Mouse (Mus musculus) CD4-positive, CD25-positive, alpha-beta regulatory T cell (primary cell): ENCODE data around the gene Nos3. TPM values are rescaled to one million over a fixed set of nuclear protein-coding genes. Genes with fewer than 3 reads are reported as not detected.

Source experiments
- polyA plus RNA-seq: library from polyadenylated mRNA; unstranded; fragments of 100-300 nt; shearing (Covaris generic); gene quantifications from one replicate; pipeline ENCODE4 v1.2.1, GENCODE M21; 2017

Gene Nos3
- polyA plus RNA-seq: 0.23 TPM

DNA sequence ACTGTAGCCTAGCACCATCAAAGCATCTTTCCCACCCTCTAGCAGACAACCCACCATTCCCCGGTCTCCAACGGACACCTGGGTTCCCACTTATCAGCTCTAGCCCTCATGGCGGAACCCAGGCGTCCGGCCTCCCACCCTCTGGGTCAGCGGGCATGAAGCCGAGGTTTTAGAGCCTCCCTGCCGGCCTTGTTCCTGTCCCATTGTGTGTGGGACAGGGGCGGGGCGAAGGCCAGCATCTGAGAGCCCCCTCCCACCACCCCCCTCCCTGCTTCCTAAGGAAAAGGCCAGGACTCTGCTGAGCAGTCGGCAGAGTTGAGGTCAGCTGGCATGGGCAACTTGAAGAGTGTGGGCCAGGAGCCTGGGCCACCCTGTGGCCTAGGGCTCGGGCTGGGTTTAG is at the start of gene Nos3:
Nos3 (plus strand) TSS at position 303 of the 400 bp plus-strand sequence.

DNA sequence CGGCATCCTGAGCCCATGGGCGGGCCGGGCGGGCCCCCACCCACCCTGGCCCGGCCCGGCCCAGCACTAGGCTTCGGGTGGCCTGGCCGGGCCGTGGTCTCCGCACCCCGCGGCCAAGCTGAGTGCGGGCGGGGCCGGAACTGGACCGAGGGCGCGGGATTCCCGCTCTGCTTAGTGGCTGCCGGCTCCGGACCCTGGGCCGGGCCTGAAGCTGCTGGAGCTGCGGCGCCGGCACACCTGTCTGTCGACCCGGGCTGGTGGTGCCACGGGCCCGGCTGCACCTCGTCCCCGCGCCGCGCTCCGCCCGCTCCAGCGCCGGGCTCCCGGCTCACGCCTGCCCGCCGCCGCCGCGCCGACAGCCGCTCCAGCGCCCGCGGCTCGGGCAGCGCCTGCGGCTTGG is 13.3 kb upstream of the Nos3 start, which contains the start of gene Kcnh2:
Kcnh2 (minus strand) TSS at position 327 of the 400 bp plus-strand sequence.

DNA sequence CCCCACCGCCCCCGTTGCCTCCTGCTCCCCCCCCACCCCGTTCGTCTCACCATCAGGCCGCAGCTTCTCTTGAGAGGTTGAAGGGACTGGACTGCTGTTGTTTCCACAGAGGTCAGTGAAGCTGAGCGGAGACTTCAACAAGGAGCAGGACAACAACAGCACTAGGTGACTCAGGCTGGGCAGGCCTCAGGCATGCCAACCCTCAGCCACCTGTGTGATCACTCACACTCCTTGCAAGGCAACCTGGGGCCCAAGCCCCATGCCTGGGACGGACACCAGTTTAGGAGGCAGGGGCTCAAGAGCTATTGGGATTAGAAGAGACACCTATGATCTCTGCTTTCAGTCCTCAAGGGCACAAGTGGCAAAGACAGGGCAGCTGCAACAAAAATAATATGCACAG is 27.3 kb downstream of the Nos3 start, which contains the start of gene Atg9b:
Atg9b (minus strand) TSS at position 280 of the 400 bp plus-strand sequence.

DNA sequence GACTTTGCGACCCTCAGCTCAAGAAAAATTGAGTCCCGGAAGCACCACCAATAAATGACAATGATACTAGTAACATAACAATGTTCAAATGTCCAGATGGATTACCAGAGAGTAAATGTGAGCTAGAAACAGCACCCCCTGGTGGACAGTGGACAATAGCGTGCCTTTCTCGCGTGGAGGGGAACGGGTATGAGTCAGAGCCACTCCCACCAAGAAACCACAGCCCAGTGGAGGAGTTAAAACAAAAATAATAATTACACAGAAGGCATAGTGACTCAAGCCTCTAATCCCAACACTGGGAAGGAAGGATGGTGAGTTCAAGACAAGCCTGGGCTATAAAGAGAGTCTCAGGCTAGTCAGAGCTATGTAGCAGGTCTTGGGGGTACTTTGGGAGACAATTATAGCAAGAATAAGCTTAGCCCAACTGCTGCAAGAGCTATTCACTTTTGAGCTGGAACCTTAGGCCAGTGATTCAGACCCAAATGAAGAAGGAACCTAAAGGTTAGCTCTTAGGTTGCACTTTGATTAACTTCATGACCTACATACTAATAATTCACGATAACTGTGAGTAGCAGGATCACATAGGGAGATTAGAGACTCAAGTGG is 28.9 kb downstream of the Nos3 start, which contains the start of gene Abcb8:
Abcb8 (plus strand) TSS at position 272 of the 606 bp plus-strand sequence.

DNA sequence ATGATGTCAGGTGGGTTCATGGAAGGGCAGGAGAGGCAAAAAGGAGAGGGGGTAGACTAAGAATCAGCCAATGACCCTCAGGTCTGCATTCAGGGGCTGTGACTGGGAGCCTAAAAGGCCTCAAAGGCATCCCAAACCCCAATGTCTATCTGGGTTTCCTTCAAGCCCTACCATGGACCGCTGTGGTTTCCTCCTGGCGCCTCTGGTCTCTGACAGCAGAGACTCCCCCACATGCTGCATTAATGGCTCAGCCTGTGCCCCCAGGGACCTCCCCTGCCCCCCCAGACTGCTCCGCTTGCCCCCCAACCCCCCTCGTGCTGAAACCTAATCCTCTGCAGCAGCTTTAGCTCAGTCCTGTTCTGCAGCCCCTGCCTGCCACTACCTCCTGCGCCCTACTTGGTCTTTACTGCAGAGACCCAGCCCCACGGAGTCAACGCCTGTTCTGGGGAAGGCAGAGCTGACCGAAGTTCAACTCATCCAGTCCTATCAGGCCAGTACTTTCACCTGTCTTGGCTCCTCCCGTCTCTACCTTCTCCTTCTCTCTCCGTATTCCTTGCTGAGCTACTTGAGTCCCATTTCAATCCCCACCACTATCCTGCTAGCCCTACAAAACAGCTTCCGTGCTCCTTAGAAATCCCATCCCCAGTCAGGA is 48.6 kb downstream of the Nos3 start, which contains the start of gene Asic3:
Asic3 (plus strand) TSS at position 351 of the 652 bp plus-strand sequence.

DNA sequence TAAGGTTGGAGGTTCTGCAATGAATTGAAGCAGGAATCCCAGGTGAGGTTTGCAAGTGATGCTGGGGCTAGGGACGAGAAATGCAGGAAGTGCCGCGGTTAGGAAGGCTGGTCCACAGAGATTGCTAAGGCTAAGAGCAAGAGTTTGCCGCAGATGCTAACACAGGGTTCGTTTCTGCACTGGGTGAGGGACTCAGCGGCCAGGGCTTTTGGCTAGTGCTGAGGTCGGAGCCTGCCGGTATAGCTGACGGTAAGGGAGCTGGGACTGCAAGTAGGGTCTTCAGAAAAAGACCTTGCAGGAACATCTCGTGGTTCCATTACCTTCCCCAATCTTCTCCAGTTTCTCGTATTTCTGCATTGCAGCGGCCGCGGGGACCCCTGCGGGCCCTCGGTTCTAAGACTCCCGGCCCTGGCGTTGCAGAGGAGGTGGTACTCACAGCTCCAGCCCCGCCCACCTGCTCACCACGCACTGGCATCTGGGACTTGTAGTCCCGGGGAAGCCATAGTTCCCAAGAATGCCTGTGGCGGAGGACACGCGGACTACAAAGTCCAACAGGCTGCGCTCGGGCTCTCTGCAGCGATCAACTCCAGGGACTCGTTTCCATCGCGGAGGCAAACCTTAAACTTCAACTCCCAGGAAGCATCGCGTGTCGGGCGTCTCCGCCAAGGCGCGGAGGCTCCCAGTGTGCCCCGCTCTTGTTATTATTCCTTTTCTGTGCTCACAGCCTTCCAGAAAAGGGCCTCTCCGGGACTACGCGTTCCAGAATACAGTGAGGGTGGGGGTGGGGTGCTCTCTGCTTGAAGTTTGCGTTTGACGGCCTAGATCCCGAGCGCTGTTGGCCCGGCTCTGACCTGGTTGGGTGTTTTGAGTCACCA is 58.8 kb downstream of the Nos3 start, which contains the start of the genes Cdk5 and Slc4a2:
Cdk5 (minus strand) TSS at position 402 of the 875 bp plus-strand sequence.
Slc4a2 (plus strand) TSS at position 709 of the 875 bp plus-strand sequence.

Other genes starting within 250 kb of the Nos3 start
- gene Nupl2, start 199.8 kb upstream of the Nos3 start, polyA plus RNA-seq: 14.5 TPM
- gene Kcnh2, start 13.2 kb upstream of the Nos3 start, polyA plus RNA-seq: 4.6 TPM
- gene Atg9b, start 27.3 kb downstream of the Nos3 start, polyA plus RNA-seq: 2.3 TPM
- gene Abcb8, start 28.9 kb downstream of the Nos3 start, polyA plus RNA-seq: 26.2 TPM
- 0.24 TPM for gene Asic3, start 48.6 kb downstream of the Nos3 start, polyA plus RNA-seq
- 86.4 TPM for gene Cdk5, start 58.7 kb downstream of the Nos3 start, polyA plus RNA-seq
- 39.5 TPM for gene Slc4a2, start 59.0 kb downstream of the Nos3 start, polyA plus RNA-seq
- 149 TPM for gene Fastk, start 80.5 kb downstream of the Nos3 start, polyA plus RNA-seq
- gene Tmub1, start 83.0 kb downstream of the Nos3 start, polyA plus RNA-seq: 75.8 TPM
- gene Agap3, start 87.4 kb downstream of the Nos3 start, polyA plus RNA-seq: 76.9 TPM
- gene Gbx1, start 162.4 kb downstream of the Nos3 start, polyA plus RNA-seq: not detected
- gene Asb10, start 176.2 kb downstream of the Nos3 start, polyA plus RNA-seq: not detected
- not detected for gene 4931409K22Rik, start 192.0 kb downstream of the Nos3 start, polyA plus RNA-seq
- 82.9 TPM for gene Abcf2, start 212.7 kb downstream of the Nos3 start, polyA plus RNA-seq
- gene Chpf2, start 221.9 kb downstream of the Nos3 start, polyA plus RNA-seq: 34.1 TPM